Mouse (Mus musculus): ENCODE measurements around the gene Ppp2r2c.

Ppp2r2c gene

DNA sequence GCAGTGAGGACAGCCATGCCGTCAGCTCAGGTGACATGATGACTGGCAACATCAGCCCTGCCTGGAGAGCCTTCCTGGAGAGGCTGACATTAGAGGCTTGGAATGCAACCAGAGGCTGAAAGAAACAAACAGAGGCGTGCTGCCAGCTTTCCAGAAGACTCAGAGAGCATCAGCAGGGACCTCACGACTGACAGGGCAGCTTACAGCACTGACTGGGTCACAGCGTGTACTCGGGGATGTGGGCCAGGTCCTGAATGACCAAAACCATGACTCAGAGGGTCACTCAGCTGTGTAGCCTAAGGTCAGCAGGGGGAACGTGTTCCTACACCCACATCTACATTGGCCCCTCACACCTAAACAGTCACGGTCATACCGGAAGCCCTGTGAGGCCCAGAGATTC, 110.7 kb downstream of the Ppp2r2c start:
- 66% methylated on average over 8 of the region's 8 CpGs for WGBS

DNA sequence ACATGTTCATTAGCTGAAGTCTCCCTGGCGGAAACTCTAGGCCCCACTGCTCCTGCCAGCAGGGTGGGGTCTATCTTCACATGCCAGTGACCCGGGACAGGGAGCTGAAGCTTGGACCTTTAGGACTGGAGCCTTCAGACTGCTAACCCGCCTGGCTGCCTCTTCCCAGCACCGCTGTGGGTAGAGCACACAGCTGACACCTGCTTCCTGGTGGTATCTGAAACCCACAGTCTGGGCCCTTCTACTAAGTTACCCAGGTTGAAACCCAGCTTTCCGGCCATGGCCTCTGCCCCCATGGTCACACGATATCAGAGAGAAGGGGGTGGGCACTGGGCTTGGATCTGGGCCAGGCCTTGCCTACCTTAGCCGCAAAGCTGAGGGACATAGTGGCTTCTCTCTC, 111.3 kb downstream of the Ppp2r2c start:
- 88% methylated on average over 7 of the region's 7 CpGs for WGBS

DNA sequence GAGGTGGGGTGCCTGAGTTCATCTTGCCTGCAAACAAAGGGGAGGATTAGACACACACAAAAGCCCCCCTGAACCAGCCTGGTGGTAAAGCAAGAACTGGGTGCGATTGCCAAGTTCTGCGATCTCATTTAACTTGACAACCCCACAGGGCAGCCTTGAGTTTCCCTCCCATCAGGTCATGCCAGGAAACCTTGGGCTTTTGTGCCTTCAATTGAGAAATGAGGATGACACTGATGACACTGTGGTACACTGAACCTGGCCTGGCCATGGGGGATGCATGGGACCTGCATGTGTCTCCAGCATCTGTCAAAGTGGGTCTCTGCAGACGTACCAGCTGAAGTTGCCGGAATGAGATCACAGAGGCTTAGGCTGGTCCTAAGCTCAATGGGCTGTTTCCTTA, 114.0 kb downstream of the Ppp2r2c start:
- WGBS, result 89% methylated on average over 4 of the region's 4 CpGs

DNA sequence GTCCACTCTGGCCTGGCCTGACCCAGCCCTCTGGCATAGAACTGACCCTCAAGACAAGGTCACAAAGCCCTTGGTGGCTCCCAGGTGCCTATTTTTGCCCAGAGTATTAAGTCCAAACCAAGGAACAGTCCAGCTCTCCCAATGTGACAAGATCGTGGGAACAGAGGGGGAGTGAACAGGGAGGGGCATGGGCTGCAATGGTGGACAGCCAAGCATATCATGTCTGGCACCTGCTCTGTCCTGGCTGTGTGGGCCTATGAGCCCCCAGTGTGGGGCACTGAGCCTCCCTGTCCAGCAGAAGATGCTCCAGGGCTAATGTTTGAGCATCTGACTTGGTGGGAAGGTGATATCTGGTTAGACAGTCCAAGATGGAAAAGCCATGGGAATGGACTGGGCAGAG, 118.3 kb downstream of the Ppp2r2c start:
- WGBS, result 69% methylated on average over 1 of the region's 1 CpGs

DNA sequence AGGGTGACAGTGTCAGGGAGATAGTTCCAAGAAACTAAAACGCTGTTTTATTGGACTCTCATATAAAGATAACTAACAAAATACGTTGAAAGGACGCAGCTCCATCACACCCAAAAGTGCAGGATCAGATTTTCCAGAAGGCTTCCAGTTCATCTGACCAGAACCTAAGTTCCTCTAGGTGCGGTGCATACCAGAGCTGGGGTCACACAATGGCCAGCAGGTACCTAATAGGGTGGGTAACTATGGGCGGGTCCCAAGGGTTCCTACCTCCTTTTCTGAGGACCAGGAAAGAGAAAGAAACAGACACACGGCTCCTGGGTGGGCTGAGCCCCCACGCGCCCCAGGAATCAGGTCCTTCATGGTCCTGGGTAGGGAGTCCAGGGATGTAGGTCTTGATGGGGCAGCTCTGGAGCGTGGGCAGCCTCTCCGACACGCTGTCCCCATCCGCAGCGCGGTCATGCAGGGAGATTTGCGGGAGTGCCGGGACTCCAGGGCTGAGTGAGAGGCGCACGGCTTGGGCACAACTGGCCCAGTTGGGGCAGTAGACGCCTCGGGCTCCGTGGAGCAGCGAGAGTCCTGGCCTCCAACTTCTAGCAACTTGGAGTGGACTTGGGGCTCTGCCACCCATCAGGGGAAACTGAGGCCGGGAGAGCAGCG, 119.9 kb downstream of the Ppp2r2c start:
- 12% methylated on average over 24 of the region's 24 CpGs for WGBS

DNA sequence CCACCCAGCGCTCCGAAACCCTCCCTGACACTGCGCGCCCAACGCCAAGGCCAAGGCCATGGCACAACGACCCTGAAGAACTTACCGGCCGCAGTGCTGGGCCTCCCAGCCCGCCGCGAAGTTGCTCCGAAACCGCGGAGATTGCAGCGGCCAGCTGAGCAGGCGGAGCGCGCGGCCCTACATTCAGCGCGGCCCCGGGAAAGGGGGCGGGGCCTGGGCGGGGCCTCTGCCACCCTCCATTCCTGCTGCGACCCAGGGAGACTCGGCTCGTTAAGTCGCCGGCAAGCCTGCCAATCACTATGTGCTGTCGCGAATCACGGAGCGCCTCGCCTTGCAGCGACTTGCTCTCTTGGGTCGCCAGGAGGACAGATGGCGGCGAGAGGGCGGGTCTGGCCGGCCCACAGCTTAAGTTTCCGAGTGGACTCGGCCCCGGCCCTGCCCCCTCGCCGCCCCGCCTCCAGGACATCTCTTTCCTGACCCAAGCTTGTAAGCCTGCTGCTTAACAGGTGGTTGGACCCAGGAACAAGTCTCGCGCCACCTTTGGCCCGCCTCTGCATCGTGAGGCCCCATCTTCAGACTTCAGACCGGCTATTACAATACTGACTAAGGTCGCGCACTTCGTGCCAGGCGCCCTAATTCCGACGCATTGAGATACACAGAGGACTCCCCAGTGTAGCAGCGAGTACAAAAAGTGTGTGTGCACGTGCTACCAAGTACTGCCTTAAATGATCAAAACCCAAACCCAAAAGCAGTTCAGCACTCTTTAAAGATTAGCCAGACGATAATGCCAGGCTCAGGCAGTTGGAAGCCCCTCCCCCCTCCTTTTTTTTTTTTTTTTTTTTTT, 120.7 kb downstream of the Ppp2r2c start, which contains the start of gene Wfs1:
Gene Wfs1, minus strand, starts transcription at position 425 of the 844 bp plus-strand sequence.
- WGBS, result under 1% methylated on average over 60 of the region's 60 CpGs

DNA sequence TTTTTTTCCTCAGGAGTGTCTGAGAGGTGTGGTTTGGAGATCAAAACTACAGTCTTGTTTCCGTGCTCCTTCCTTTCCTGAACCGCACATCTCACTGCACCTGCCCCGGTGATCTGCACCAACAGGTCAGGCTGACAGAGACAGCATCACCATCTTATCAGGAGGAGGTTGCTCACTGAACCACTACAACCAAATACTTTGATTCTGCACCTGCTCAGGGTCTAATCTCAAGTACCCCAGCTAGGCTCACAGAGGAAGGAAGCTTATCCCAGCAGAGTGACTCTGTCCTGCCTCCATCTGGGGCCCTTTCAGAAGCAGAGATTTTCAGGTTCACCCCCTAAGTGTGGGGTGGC, 121.3 kb downstream of the Ppp2r2c start:
- 7% methylated on average over 3 of the region's 3 CpGs for WGBS

DNA sequence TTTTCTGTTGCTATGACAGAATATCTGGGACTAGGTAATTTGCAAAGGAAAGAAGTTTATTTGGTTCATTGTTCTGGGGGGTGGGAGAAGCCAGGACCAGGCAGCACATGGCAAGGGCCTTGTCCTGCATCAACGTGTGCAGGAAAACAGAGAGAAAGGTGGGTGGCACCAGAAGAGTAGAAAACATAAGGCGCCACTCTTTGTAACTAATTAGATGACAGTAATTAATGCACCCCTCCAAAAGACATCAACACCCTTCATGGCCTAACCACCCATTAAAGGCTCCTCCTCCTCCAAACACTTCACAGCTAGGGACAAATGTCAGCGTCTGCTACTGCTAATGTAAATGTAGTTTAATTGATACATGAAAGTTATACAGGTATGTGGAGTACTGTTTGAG, 121.9 kb downstream of the Ppp2r2c start:
- WGBS, result 61% methylated on average over 3 of the region's 3 CpGs

DNA sequence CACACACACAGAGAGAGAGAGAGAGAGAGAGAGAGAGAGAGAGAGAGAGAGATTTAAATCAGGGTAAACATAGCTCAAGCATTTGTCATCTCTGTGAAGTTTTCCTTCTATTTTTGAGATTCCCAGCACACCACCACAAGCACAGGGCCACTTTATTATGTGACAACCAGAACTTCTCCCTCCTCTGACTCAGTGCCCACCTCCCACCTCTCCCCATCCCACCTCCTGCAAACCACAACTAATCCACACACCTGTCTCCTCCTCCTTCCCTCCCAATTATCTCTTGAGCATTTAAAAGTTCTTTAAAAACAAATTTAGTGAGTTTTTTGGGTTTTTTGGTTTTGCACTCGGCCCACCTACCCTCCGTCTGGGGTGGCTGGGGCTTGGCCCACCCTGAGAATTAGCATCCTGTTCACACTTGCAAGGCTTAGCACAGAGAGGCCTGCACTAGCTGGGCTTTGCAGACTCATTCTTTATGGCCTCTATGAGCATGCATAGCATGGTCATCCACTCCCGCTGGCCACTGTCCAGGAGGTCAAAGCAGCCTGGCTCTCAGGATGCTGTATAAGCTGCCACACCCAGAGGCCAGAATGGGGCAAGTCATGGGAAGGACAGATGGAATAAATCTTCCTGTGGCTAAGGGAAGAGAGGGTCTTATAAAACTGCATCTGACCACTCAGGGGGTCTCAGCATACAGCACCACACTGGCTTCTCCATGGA, 122.5 kb downstream of the Ppp2r2c start:
- 78% methylated on average over 3 of the region's 3 CpGs for WGBS

DNA sequence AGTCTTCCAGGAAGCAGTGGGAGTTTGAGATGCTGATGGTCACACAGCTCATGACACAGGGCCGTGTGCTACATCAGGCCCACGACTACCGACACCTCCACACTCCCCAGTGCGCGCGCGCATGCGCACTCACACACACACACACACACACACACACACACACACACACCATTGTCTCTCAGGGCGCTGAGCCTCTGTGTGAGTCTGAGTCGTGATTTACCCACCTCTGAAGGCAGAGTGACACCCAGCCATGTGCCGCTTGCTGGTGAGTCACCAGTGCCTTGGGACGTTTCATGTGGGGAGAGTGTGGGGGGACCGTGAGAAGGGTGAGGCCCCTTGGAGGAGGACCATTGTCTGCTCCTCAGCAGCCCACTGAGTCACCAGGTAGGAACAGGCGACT, 128.1 kb downstream of the Ppp2r2c start:
- 65% methylated on average over 14 of the region's 14 CpGs for WGBS

DNA sequence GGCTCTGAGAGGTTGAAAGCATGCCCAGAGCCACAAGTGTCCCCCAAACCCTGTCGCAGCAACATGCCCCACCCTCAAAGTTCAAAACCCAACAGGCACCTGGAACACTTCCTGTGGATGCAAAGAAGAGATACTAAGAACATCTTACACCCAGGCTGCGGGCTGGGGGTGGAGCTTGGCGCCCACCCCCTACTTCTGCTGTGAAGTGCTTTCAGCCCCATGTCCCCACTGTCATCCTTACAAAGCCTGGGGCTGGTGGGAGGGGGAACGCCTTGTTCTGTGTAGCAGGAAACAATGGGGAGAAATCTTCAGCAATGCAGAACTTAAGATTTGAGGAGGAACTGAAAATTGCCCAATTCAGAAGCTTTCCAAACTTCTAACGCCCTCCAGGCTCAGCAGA, 129.7 kb downstream of the Ppp2r2c start:
- 37% methylated on average over 5 of the region's 5 CpGs for WGBS

DNA sequence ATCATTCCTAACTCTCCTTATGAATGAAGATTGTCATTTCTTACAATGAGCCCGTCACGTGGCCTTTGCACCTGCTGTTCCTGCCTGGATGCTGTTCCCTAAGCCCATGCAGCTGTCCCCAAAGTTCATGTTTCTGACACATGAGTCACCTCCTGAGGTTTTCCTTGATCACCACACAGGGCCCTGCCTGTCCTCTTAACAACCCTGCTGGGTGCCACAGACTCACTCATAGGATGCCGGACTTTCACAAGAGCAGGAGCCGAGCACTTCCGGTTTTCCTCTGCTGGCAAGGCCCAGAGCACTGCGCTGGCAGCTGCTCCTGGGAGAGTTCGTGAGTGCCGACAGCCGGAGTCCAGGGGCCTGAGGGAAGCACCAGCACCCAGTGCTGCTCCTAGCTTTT, 132.7 kb downstream of the Ppp2r2c start:
- WGBS, result 83% methylated on average over 9 of the region's 9 CpGs

DNA sequence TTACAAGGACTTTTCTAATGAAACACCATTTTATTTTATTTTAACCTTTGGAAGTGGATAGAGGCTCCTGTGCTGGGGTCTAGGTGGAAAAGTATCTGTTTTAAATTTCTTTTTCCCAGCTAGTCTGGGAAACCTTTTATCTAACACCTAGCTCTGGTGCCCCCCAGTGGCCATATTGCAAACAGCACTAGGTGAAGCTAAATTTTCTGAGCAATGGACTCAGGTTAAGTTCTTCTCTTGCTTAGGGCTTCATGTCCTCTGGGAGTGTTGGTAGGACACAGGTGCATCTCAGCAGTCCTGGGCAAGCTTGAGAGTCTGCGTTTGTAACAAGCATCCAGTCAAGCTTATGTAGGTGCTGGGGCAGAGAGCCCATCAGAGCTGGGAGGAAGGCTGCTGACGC, 133.7 kb downstream of the Ppp2r2c start:
- 49% methylated on average over 2 of the region's 2 CpGs for WGBS

Measured in cerebral cortex, adult 2 months (tissue).